Mouse (Mus musculus): ENCODE data around the gene Adpgk. TPM values are rescaled to one million over a fixed set of nuclear protein-coding genes. Genes with fewer than 3 reads are reported as not detected.

The Adpgk gene
- polyA plus RNA-seq (2014; fragmentation: Nextera tagmentation; extraction: Ambion mirVana) = 48.6 and 50.0 TPM in 2 replicates

DNA sequence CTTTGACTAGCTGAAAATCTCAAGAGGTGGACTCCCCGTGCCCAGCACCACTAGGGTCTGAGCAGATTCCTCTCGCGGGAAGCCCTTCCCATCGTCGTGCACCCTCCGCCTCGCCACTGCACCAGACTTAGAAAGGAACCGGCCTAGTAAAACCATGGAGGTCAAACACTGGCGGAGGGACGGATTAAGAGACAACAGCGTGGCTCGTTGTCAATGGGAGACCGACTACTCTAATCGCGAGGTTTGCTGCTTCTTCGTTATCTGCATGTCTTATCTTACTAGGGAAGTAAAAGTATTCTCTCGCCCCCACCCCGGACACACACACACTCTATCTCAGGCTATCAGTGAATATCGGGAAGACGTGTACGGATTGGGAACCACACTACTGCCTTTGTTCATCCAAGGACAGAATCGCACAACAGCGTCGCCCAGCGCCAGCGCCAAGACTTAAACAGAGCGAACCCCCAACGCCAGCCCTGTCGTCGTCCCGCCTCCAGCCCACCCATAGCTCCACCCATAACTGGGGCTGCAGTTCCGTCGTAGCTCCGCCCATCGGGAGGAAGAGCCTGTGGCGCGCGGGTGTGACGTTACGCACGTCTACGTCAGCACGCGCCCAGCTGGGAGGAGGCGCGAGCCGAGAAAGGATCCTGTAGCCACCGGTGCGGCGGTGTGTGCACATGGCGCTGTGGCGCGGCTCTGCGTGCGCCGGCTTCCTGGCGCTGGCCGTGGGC is at the start of gene Adpgk:
Adpgk (plus strand) TSS at position 602 of the 731 bp plus-strand sequence.
- H3K27me3 ChIP-seq (ENCODE audit: control insufficient read depth, insufficient read depth, low read length) = no peaks in the 10 kb centered on the region
- peak within 1 kb of the TSS; percentile 85 for H3K4me3 ChIP-seq (ENCODE audit: low read depth, low read length)
- H3K27ac ChIP-seq (ENCODE audit: low read depth, low read length) = peak within 1 kb of the TSS; percentile 86
- H3K36me3 ChIP-seq (ENCODE audit: control insufficient read depth, insufficient read depth, low read length) = no peaks in the 10 kb centered on the region
- peak; percentile 100 for DNase-seq (ENCODE audit: low spot score)
- peak; percentile 97 for ATAC-seq (ENCODE audit: insufficient read depth, low FRiP score, low TSS enrichment)
- WGBS = 2% methylated on average over 58 of the region's 58 CpGs
- H3K4me1 ChIP-seq (ENCODE audit: control insufficient read depth, insufficient read depth, low read length) = peaks cover 7% of the 10 kb centered on the region
- peak within 1 kb of the TSS; percentile 55 for H3K4me2 ChIP-seq (ENCODE audit: low read depth)
- H3K9ac ChIP-seq (ENCODE audit: low read length) = peak within 1 kb of the TSS; percentile 88
- H3K9me3 ChIP-seq (ENCODE audit: control insufficient read depth, low read length) = no peaks in the 10 kb centered on the region

DNA sequence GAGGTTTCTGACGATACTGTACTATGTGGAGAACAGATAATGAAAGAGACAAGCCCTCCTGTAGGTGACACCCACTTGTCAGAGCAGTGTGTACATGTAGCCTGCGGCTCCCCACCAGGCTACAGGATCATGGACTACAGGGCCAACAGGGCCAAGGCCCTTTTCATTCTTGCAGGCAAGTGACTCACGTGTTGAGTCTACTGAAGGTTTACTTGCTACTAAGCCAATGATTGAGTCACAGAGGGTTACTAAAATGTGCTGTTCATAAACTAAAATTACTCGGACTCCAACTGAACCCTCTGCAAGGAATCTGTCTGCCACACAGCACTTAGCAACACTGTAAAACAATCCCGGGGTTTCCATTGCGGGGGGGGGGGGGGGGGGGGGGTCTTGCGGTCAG is 46.2 kb upstream of the Adpgk start:
- Histone ChIP-seq H3K4me3 (ENCODE audit: low read depth, low read length) (no peak overlapping the region), H3K9me3 (ENCODE audit: control insufficient read depth, low read length) (no peaks in the 10 kb centered on the region), H3K4me2 (ENCODE audit: low read depth) (no peak overlapping the region), H3K9ac (ENCODE audit: low read length) (no peak overlapping the region), H3K36me3 (ENCODE audit: control insufficient read depth, insufficient read depth, low read length) (no peaks in the 10 kb centered on the region), H3K27me3 (ENCODE audit: control insufficient read depth, insufficient read depth, low read length) (no peaks in the 10 kb centered on the region), H3K4me1 (ENCODE audit: control insufficient read depth, insufficient read depth, low read length) (peaks cover 5% of the 10 kb centered on the region; the same call in 1 of the 2 replicates), H3K27ac (ENCODE audit: low read depth, low read length) (no peak overlapping the region)
- ATAC-seq (ENCODE audit: insufficient read depth, low FRiP score, low TSS enrichment) (no peak), DNase-seq (ENCODE audit: low spot score) (no peak)
- 64% methylated on average over 6 of the region's 7 CpGs for WGBS

DNA sequence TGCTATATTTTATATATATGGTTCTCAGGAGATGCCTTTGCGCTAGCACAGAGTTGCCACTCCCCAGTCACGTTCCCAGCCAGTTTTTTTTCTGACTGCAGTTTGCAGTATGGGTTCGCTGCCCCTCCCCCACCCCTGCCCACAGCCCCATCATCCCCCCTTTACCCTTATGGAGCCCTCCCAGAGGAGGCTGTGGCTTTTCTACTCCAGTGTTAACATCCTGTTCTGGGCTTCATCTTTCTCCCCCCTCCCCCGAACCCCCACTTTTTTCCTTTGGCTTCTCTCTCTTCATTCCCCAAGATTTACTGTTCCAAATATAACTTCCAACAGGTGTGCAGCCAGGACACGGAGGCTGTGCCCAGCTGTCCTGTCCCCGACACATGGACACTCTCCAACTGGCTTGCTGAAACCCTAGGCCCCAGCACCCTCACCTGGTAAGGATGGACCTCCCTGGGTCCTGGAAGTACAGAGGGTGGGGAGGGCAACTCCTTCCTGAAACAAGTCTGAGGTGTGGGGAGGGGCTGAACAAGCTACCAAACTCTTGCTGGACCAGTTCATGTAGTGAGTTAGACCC is 44.8 kb upstream of the Adpgk start:
- 51% methylated on average over 6 of the region's 6 CpGs for WGBS
- Histone ChIP-seq H3K9me3 (ENCODE audit: control insufficient read depth, low read length) (no peaks in the 10 kb centered on the region), H3K36me3 (ENCODE audit: control insufficient read depth, insufficient read depth, low read length) (no peaks in the 10 kb centered on the region), H3K27ac (ENCODE audit: low read depth, low read length) (no peak overlapping the region), H3K4me3 (ENCODE audit: low read depth, low read length) (no peak overlapping the region), H3K9ac (ENCODE audit: low read length) (no peak overlapping the region), H3K4me2 (ENCODE audit: low read depth) (no peak overlapping the region), H3K4me1 (ENCODE audit: control insufficient read depth, insufficient read depth, low read length) (peaks cover 5% of the 10 kb centered on the region; the same call in 1 of the 2 replicates), H3K27me3 (ENCODE audit: control insufficient read depth, insufficient read depth, low read length) (no peaks in the 10 kb centered on the region)
- no peak for DNase-seq (ENCODE audit: low spot score)
- no peak for ATAC-seq (ENCODE audit: insufficient read depth, low FRiP score, low TSS enrichment)

DNA sequence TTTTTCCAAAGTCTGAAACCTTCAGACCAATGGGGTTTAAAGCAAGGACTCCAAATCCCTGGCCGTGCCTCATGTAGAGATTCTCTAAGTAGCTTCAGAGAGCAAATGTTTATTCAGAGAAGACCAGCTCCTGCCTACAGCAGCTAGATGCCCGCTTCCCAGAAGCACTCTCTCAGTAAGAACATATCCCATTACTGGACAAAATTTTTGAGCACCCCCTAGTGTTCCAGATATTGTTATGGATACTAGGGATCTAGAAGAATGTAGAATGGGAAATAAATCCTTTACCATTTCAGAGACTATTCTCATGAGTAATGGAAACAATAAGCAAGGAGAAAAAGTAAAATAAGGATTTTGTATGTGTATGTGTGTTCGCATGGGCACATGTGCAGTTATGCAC is 42.0 kb upstream of the Adpgk start:
- ATAC-seq (ENCODE audit: insufficient read depth, low FRiP score, low TSS enrichment) = no peak
- H3K36me3 ChIP-seq (ENCODE audit: control insufficient read depth, insufficient read depth, low read length) = no peaks in the 10 kb centered on the region
- no peaks in the 10 kb centered on the region for H3K9me3 ChIP-seq (ENCODE audit: control insufficient read depth, low read length)
- no peaks in the 10 kb centered on the region for H3K27me3 ChIP-seq (ENCODE audit: control insufficient read depth, insufficient read depth, low read length)
- H3K4me2 ChIP-seq (ENCODE audit: low read depth) = no peak overlapping the region
- H3K27ac ChIP-seq (ENCODE audit: low read depth, low read length) = no peak overlapping the region
- 91% methylated on average over 3 of the region's 3 CpGs for WGBS
- no peak overlapping the region for H3K9ac ChIP-seq (ENCODE audit: low read length)
- no peak overlapping the region for H3K4me3 ChIP-seq (ENCODE audit: low read depth, low read length)
- H3K4me1 ChIP-seq (ENCODE audit: control insufficient read depth, insufficient read depth, low read length) = peaks cover 5% of the 10 kb centered on the region; the same call in 1 of the 2 replicates
- no peak for DNase-seq (ENCODE audit: low spot score)

DNA sequence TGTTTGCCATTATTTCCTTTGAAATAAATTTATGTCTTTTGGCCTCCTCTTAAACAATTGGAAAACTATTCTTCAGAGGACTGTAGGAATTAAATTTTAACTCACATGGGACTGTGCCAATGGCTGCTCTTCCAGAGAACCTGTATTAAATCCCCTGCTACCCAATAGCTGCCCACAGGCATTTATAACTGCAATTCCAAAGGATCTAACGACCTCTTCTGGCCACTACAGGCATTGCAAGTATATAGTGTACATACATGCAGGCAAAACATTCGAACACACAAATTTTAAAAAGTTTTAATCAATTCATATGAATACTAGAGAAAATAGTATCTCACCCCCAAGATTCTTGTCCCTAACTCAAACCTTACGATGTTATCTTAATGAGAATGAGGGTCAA is 41.1 kb upstream of the Adpgk start:
- DNase-seq (ENCODE audit: low spot score) = no peak
- WGBS = 62% methylated on average over 3 of the region's 3 CpGs

DNA sequence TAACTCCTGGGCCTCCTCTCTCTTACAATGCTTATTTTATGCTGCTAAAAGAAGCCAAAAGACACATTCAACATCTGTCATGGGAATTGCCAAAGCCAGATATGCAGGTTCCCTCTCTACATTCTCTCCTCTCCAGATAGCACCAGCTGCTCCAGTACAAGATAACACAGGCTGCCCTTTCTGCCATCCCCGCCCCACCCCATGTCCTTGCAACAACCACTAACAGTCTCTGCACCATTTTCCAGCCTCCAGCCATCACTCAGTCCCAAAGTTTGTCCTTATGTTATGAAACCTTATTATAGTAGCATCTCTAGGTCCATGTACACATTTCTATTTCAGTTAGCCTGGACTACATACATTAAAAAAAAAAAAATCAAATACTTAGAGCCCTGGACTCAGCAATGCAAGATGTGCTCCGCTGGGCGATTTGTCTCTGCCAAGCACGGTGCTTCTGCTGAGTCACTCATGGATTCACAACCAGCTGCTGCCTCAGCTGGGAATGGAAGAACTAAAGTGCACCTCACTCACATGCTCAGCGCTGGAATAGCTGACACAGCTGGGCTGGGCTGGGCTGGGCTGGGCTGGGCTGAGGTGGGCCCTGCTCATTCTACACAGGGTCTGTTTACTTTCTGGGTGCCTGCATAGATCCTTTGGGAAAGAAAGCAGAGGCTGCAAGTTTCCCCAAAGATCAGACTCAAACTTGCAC is 36.5 kb upstream of the Adpgk start:
- Histone ChIP-seq H3K9ac (ENCODE audit: low read length) (no peak overlapping the region), H3K4me1 (ENCODE audit: control insufficient read depth, insufficient read depth, low read length) (peaks cover 3% of the 10 kb centered on the region; the same call in 1 of the 2 replicates), H3K27ac (ENCODE audit: low read depth, low read length) (no peak overlapping the region), H3K27me3 (ENCODE audit: control insufficient read depth, insufficient read depth, low read length) (no peaks in the 10 kb centered on the region), H3K36me3 (ENCODE audit: control insufficient read depth, insufficient read depth, low read length) (no peaks in the 10 kb centered on the region), H3K4me3 (ENCODE audit: low read depth, low read length) (no peak overlapping the region), H3K4me2 (ENCODE audit: low read depth) (no peak overlapping the region), H3K9me3 (ENCODE audit: control insufficient read depth, low read length) (no peaks in the 10 kb centered on the region)
- WGBS = 74% methylated on average over 5 of the region's 5 CpGs
- DNase-seq (ENCODE audit: low spot score) (peak; percentile 22), ATAC-seq (ENCODE audit: insufficient read depth, low FRiP score, low TSS enrichment) (no peak)

More for the DNA sequence above, 41.1 kb upstream of the Adpgk start:
- no peak for ATAC-seq (ENCODE audit: insufficient read depth, low FRiP score, low TSS enrichment)
- Histone ChIP-seq H3K4me1 (ENCODE audit: control insufficient read depth, insufficient read depth, low read length) (peaks cover 5% of the 10 kb centered on the region; the same call in 1 of the 2 replicates), H3K9ac (ENCODE audit: low read length) (no peak overlapping the region), H3K4me2 (ENCODE audit: low read depth) (no peak overlapping the region), H3K27ac (ENCODE audit: low read depth, low read length) (no peak overlapping the region), H3K9me3 (ENCODE audit: control insufficient read depth, low read length) (no peaks in the 10 kb centered on the region), H3K36me3 (ENCODE audit: control insufficient read depth, insufficient read depth, low read length) (no peaks in the 10 kb centered on the region), H3K27me3 (ENCODE audit: control insufficient read depth, insufficient read depth, low read length) (no peaks in the 10 kb centered on the region), H3K4me3 (ENCODE audit: low read depth, low read length) (no peak overlapping the region)

DNA sequence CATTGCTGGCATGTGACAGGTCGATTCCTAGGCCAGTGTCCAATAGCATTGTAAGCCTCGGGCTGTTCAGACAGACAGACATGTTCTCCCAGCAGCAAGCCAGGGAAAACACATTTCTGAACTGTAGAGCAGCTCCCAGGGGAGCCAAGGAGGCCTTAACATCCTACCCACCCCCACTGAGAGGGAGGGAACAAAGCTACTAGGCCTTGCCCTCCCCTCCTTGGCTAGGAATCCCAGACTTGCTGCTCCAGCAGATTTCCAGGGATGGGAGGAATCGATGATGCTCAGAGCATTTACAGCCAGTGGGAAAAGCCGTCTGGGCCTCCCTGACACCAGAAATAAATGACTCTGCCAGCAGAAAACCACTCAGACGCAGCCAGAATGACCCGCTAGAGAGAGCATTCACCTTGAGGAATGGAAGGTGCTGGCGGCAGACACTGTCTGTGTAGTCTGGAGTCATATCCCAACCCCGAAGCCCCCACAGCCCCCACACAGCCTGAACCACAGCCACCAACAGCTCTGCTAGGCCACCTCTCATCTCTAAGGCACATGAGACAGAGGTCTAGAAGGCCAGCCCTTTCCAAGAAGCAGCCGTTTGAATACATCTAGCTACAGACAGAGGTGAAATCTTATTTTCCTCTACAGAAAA is 31.4 kb upstream of the Adpgk start:
- peak; percentile 33 for DNase-seq (ENCODE audit: low spot score)
- Histone ChIP-seq H3K4me2 (ENCODE audit: low read depth) (no peak overlapping the region), H3K36me3 (ENCODE audit: control insufficient read depth, insufficient read depth, low read length) (no peaks in the 10 kb centered on the region), H3K4me1 (ENCODE audit: control insufficient read depth, insufficient read depth, low read length) (peaks cover 4% of the 10 kb centered on the region; the same call in 1 of the 2 replicates), H3K9ac (ENCODE audit: low read length) (no peak overlapping the region), H3K27ac (ENCODE audit: low read depth, low read length) (peak overlapping the region; percentile 39), H3K9me3 (ENCODE audit: control insufficient read depth, low read length) (no peaks in the 10 kb centered on the region), H3K4me3 (ENCODE audit: low read depth, low read length) (no peak overlapping the region), H3K27me3 (ENCODE audit: control insufficient read depth, insufficient read depth, low read length) (no peaks in the 10 kb centered on the region)
- 54% methylated on average over 9 of the region's 9 CpGs for WGBS
- ATAC-seq (ENCODE audit: insufficient read depth, low FRiP score, low TSS enrichment) = no peak

DNA sequence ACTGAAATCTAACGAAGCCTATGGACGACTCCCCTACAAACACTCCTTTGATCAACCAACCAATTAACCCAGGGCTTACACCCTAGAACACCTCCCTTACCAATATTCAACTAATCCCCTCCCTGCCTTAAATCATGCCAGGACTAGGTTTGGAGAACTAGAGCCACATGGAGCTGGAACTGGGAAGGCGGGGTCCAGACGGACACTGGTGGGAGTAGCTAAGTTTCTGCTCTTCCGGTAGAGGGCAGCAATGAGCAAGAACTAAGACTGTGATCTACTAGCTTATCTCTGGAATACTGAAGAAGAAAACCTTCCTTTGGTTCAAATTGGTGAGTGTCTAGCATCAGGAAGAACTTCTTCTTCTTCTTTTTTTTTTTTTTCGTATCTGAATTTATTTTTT is 25.0 kb upstream of the Adpgk start:
- Histone ChIP-seq H3K4me3 (ENCODE audit: low read depth, low read length) (no peak overlapping the region), H3K4me2 (ENCODE audit: low read depth) (no peak overlapping the region), H3K9ac (ENCODE audit: low read length) (no peak overlapping the region), H3K27me3 (ENCODE audit: control insufficient read depth, insufficient read depth, low read length) (no peaks in the 10 kb centered on the region), H3K27ac (ENCODE audit: low read depth, low read length) (no peak overlapping the region), H3K36me3 (ENCODE audit: control insufficient read depth, insufficient read depth, low read length) (no peaks in the 10 kb centered on the region), H3K9me3 (ENCODE audit: control insufficient read depth, low read length) (no peaks in the 10 kb centered on the region), H3K4me1 (ENCODE audit: control insufficient read depth, insufficient read depth, low read length) (no peaks in the 10 kb centered on the region)
- DNase-seq (ENCODE audit: low spot score) (no peak), ATAC-seq (ENCODE audit: insufficient read depth, low FRiP score, low TSS enrichment) (no peak)
- WGBS = 60% methylated on average over 6 of the region's 6 CpGs
